Mouse (Mus musculus) small intestine, adult 2 months (tissue): Measurements from ENCODE around the gene Eddm3b.

Experiments
- CTCF ChIP-seq: fragments of 200-500 bp; IDR thresholded peaks from 2 replicates; pipeline ENCODE4 v1.5.1; 2012; ENCODE audit warnings: low read depth, mild to moderate bottlenecking, control low read depth, inconsistent platforms, low read length, moderate library complexity, mixed read lengths; ENCODE audit not compliant: insufficient replicate concordance, insufficient read length; ENCODE audit errors: extremely low read depth
- POLR2A ChIP-seq: fragments of 200-500 bp; IDR thresholded peaks from 2 replicates; pipeline ENCODE4 v1.6.1; 2012; ENCODE audit warnings: low read depth, mild to moderate bottlenecking, control low read depth, inconsistent platforms, low read length, moderate library complexity

DNA sequence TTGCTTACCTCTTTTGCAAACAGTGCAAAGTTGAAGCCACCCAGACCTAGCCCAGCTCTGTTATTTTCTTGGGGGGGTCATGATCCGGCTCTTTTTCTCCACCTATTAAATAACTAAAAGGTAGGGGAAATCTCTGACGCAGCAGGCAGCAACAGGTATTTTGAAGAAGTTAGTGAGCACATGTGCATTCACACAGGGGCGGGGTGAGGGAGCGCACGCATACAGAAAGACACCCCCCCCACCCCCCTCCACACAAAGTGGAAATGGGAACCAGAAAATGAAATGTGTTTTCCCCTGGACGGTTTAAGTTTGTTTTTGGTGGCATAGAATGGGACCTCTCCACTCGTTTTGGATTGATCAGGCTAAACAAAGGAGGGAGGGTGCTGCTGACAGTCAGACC, 30.4 kb upstream of the Eddm3b start:
- TF ChIP-seq CTCF (no peak), POLR2A (no peak)
